Mouse (Mus musculus) lung, postnatal 0 days (tissue): ENCODE data around the gene Lelp1.

ENCODE experiments used
- CTCF ChIP-seq: IDR thresholded peaks from 2 replicates; pipeline ENCODE4 v1.5.1; 2016; ENCODE audit warnings: antibody characterized with exemption, mild to moderate bottlenecking
- EP300 ChIP-seq: IDR thresholded peaks from 2 replicates; pipeline ENCODE4 v1.6.1; 2016; ENCODE audit warnings: antibody characterized with exemption, mild to moderate bottlenecking, control low read depth

GRCm38 (mm10) chr3:92169847-92170246 lies 27.3 kb upstream of the Lelp1 start:
- no peak for TF ChIP-seq CTCF
- no peak for TF ChIP-seq EP300
